Mouse (Mus musculus) spleen, adult 2 months (tissue): ENCODE data around the gene Slc9a2. TPM values are rescaled to one million over a fixed set of nuclear protein-coding genes. Genes with fewer than 3 reads are reported as not detected.
A peak's percentile ranks its signal among the peaks of the same experiment; 100 is the strongest.

Experiments used
- DNase-seq, 2 experiments: peaks; one replicate each; pipeline versions ENCODE4 v3.0.0 to v3.0.0-alpha.2; 2012 to 2021; ENCODE audit warnings: low spot score in 2 of 2, low read depth in 1 of 2
- H3K27ac ChIP-seq: fragments of 200-500 bp; 2 replicates; pipeline ENCODE4 v1.5.1; 2012; ENCODE audit warnings: low read length, inconsistent platforms; ENCODE audit not compliant: insufficient read depth
- H3K27me3 ChIP-seq: fragments of 200-500 bp; 2 replicates; pipeline ENCODE4 v1.6.1; 2012; ENCODE audit warnings: mild to moderate bottlenecking, moderate library complexity, low read length, inconsistent platforms; ENCODE audit not compliant: control insufficient read depth, insufficient read depth
- H3K36me3 ChIP-seq: fragments of 200-500 bp; 2 replicates; pipeline ENCODE4 v1.6.1; 2012; ENCODE audit warnings: mild to moderate bottlenecking, low read length, inconsistent platforms; ENCODE audit not compliant: control insufficient read depth, insufficient read depth
- H3K4me1 ChIP-seq: fragments of 200-500 bp; 2 replicates; pipeline ENCODE4 v1.6.1; 2011; ENCODE audit warnings: inconsistent platforms; ENCODE audit not compliant: control insufficient read depth, insufficient read depth, insufficient read length
- H3K4me3 ChIP-seq: fragments of 200-500 bp; 2 replicates; pipeline ENCODE4 v1.5.1; 2011; ENCODE audit warnings: mild to moderate bottlenecking, inconsistent platforms; ENCODE audit not compliant: insufficient read depth, insufficient read length; ENCODE audit errors: extremely low read depth
- CTCF ChIP-seq: fragments of 200-500 bp; IDR thresholded peaks from 2 replicates; pipeline ENCODE4 v1.5.1; 2011; ENCODE audit warnings: mild to moderate bottlenecking, inconsistent platforms; ENCODE audit not compliant: insufficient read depth, insufficient read length, insufficient replicate concordance; ENCODE audit errors: extremely low read depth
- POLR2A ChIP-seq: fragments of 200-500 bp; IDR thresholded peaks from 2 replicates; pipeline ENCODE4 v1.6.1; 2011; ENCODE audit warnings: low read depth, low read length, inconsistent platforms
- WGBS: fragments of 180-500 bp; shearing (Covaris S2); methylation state at CpG from one replicate; pipeline ENCODE4 v1.1.7; 2018; 5-methylcytosine and 5-hydroxymethylcytosine counted together
- polyA plus RNA-seq: library from polyadenylated mRNA; depleted of rRNA; stranded (reverse); fragments of >200 nt; gene quantifications from 2 replicates; pipeline ENCODE4 v1.2.3, GENCODE M21; 2012

The Slc9a2 gene
- polyA plus RNA-seq, 1 experiment: 0.09 TPM

GRCm38 (mm10) chr1:40784306-40784705 lies 103.9 kb downstream of the Slc9a2 start:
- 93% methylated on average over 9 of the region's 9 CpGs for WGBS
- TF ChIP-seq CTCF: no peak
- TF ChIP-seq POLR2A: no peak
- H3K27me3 ChIP-seq: no peaks in the 10 kb centered on the region
- H3K4me3 ChIP-seq: no peak overlapping the region
- no peak overlapping the region for H3K27ac ChIP-seq
- peaks cover 2% of the 10 kb centered on the region for H3K36me3 ChIP-seq
- H3K4me1 ChIP-seq: no peaks in the 10 kb centered on the region
- DNase-seq: no peak

- DNase-seq: no peak
- no peak for TF ChIP-seq POLR2A
- TF ChIP-seq CTCF: no peak
- no peaks in the 10 kb centered on the region for H3K27me3 ChIP-seq
- H3K4me3 ChIP-seq: no peak overlapping the region
- H3K36me3 ChIP-seq: no peaks in the 10 kb centered on the region; the same call in 1 of the 2 replicates
- 88% methylated on average over 11 of the region's 11 CpGs for WGBS
- no peak overlapping the region for H3K27ac ChIP-seq
- no peaks in the 10 kb centered on the region for H3K4me1 ChIP-seq
These were observed 105.6 kb downstream of the Slc9a2 start for GRCm38 (mm10) chr1:40785876-40786445.

GRCm38 (mm10) chr1:40788956-40789355 lies 108.6 kb downstream of the Slc9a2 start:
- Histone ChIP-seq H3K27me3 (no peaks in the 10 kb centered on the region), H3K4me3 (no peak overlapping the region), H3K27ac (no peak overlapping the region), H3K36me3 (no peaks in the 10 kb centered on the region; the same call in 1 of the 2 replicates), H3K4me1 (no peaks in the 10 kb centered on the region)
- no peak for DNase-seq
- 93% methylated on average over 6 of the region's 6 CpGs for WGBS
- TF ChIP-seq CTCF: no peak
- TF ChIP-seq POLR2A: no peak

GRCm38 (mm10) chr1:40789666-40790233 lies 109.4 kb downstream of the Slc9a2 start:
- Histone ChIP-seq H3K36me3 (no peaks in the 10 kb centered on the region), H3K4me3 (peak overlapping the region; percentile 59; the same call in 1 of the 2 replicates), H3K27ac (no peak overlapping the region), H3K4me1 (no peaks in the 10 kb centered on the region), H3K27me3 (no peaks in the 10 kb centered on the region)
- DNase-seq: no peak
- TF ChIP-seq CTCF (no peak), POLR2A (no peak)
- 54% methylated on average over 5 of the region's 5 CpGs for WGBS

GRCm38 (mm10) chr1:40790324-40791141 lies 110.2 kb downstream of the Slc9a2 start, which contains the start of gene Mfsd9:
Gene Mfsd9, minus strand, starts transcription at chr1:40790687.
- DNase-seq: peak; percentile 65 to 85
- peak within 1 kb of the TSS; percentile 59 for H3K4me3 ChIP-seq

GRCm38 (mm10) chr1:40795508-40795907 lies 115.1 kb downstream of the Slc9a2 start:
- TF ChIP-seq POLR2A (no peak), CTCF (no peak)
- Histone ChIP-seq H3K4me3 (no peak overlapping the region), H3K27ac (no peak overlapping the region), H3K27me3 (no peaks in the 10 kb centered on the region), H3K4me1 (no peaks in the 10 kb centered on the region), H3K36me3 (no peaks in the 10 kb centered on the region)
- WGBS: 97% methylated on average over 1 of the region's 1 CpGs
- DNase-seq: no peak

More at GRCm38 (mm10) chr1:40790324-40791141, 110.2 kb downstream of the Slc9a2 start, which contains the start of gene Mfsd9:
- no peak for TF ChIP-seq POLR2A
- Histone ChIP-seq H3K4me1 (no peaks in the 10 kb centered on the region), H3K36me3 (no peaks in the 10 kb centered on the region), H3K27ac (0 out of 2 replicates have a peak within 1 kb of the TSS, but pooled peaks have one; percentile 2), H3K27me3 (no peaks in the 10 kb centered on the region)
- WGBS: 3% methylated on average over 38 of the region's 38 CpGs
